Mouse (Mus musculus) hematopoietic stem cell, adult 5-6 weeks (primary cell): ENCODE results near the gene Tgfbr3. TPM values are rescaled to one million over a fixed set of nuclear protein-coding genes. Genes with fewer than 3 reads are reported as not detected.

ENCODE experiments used
- ATAC-seq, 2 experiments: fragments of 125-278 bp in 1 of 2; replicated peaks in 1 of 2; 2 replicates each; pipeline ENCODE4 v1.8.0; 2016 to 2017; ENCODE audit warnings: inconsistent platforms in 2 of 2, mild to moderate bottlenecking in 2 of 2, moderate number of reproducible peaks in 2 of 2, low read depth in 1 of 2, moderate TSS enrichment in 1 of 2; ENCODE audit not compliant: low FRiP score in 2 of 2, poor library complexity in 2 of 2, severe bottlenecking in 2 of 2, insufficient read depth in 1 of 2, low TSS enrichment in 1 of 2
- total RNA-seq: library from RNA; stranded (forward); fragments of 172-1452, 232-1000 nt; gene quantifications from 2 replicates; pipeline ENCODE4 v1.2.3, GENCODE M21; 2017

Gene Tgfbr3
- total RNA-seq, 1 experiment from 2014 or later, result 17.4 TPM

DNA sequence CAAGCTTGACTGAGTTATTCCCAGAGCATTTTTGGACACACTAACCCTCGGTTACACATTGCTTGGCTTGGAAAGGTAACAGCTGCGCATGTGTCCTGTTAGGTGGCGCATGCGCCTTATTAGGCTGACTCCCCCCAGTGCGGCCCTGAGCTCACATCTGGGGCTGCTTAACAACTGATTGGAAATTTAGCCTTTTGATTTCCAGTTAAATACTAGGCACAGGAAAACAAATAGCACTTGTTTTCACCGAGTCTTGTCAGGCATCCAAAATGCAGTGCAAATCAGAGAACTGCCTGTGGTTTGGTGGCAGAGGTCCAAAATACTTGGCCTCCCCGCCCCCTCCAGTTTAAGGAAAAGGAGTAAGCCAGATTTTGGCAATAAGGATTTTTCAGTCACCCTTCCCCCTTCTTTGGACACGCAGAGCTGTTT lies 121.5 kb downstream of the Tgfbr3 start:
- ATAC-seq, result no peak

DNA sequence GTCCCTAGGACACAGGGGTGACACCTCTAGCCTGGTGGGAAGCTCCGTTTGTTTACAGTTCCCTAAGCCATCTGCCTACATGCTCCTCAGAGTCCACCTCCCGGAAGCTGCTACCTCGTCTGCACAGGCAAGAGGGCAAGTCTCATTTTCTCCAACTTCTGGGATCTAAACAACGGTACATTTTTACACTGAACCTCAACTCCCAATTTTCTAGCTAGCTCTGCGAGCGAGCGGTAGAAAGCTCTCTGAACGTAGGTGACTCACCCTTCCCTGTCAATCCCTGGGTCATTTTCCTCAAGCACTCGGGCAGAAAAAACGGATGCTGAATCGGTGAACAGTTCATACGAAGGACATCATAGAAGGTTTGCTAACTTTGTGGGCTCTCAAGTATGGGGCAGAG lies 122.1 kb downstream of the Tgfbr3 start:
- no peak for ATAC-seq

GRCm38 (mm10) chr5:107166659-107167370 lies 122.6 kb downstream of the Tgfbr3 start:
- ATAC-seq, result no peak

GRCm38 (mm10) chr5:107165734-107166133 lies 123.7 kb downstream of the Tgfbr3 start:
- no peak for ATAC-seq

GRCm38 (mm10) chr5:107165271-107165670 lies 124.2 kb downstream of the Tgfbr3 start:
- ATAC-seq, result no peak

- no peak for ATAC-seq
Observed at GRCm38 (mm10) chr5:107164856-107165255, 124.6 kb downstream of the Tgfbr3 start.

- ATAC-seq, result no peak
Observed at GRCm38 (mm10) chr5:107164146-107164545, 125.3 kb downstream of the Tgfbr3 start.

- ATAC-seq, result no peak
Observed at GRCm38 (mm10) chr5:107163336-107163735, 126.1 kb downstream of the Tgfbr3 start.

GRCm38 (mm10) chr5:107162812-107163211 lies 126.6 kb downstream of the Tgfbr3 start:
- ATAC-seq, result no peak

GRCm38 (mm10) chr5:107162319-107162718 lies 127.1 kb downstream of the Tgfbr3 start:
- ATAC-seq, result no peak

DNA sequence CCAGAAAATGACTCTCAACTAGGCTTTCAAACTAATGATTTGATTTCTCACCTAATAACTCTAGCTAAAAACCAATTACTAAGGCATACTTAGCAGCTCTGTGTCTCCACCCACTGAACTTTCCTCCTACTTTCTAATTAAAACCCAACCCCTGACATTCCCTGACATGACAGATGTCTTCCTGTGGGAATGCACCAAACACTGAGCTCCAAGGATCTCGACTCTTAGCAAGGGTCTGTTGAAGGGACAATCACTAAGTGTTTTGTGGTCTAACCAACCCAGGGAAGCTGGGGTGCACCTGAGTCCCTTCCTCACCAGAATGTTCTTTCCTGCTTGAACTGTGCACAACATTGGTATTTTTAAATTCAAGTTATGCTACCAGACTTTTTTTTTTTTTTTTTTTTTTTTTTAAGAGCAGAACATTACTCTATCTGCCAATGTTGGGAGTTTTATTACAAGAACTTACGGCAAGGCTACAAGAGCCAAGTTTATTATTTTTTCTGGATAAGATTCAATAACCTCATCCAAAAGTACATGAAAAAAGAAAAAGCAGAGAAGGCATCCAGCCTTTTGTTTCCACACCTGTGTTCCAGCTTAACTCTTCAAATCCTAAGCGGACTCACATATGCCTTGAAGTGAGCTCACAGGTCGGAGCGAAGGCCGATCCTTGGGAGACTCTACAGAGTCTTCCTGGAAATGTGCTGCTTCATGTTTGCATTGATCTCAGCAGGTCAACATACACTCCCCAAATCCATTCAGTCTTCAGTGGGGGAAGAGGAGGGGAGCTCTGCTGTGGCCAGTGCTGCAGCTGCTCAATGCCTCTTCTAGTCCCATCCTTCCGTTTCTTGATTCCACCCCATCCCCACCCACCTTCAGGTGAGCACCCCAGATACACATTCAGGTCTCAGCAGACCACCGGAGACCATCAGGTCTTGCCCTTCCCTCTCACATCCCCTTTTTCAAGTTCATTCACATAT lies 129.2 kb downstream of the Tgfbr3 start:
- no peak for ATAC-seq

GRCm38 (mm10) chr5:107158531-107159178 lies 130.8 kb downstream of the Tgfbr3 start:
- no peak for ATAC-seq

- no peak for ATAC-seq
Observed at GRCm38 (mm10) chr5:107157384-107157783, 132.0 kb downstream of the Tgfbr3 start.

DNA sequence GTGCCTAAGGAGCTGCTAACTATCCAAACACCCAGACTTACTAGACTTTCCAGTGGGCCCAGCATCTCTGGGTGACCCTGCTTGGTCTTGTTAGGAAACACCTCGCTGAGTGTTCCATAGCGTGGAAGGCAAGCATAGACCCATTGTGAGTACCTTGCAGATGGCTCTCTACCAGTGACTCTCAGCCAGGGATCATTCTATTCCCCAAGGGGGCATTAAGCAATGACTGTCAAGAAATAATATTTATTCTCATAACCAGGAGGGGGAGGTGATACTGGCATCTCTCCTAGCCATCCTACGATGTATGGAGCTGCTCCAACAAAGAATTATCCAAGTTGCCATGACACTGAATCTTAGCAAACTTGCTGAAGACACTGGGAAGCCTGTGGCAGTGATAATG lies 133.3 kb downstream of the Tgfbr3 start:
- ATAC-seq, result no peak

- ATAC-seq, result no peak
Observed at GRCm38 (mm10) chr5:107152989-107153388, 136.4 kb downstream of the Tgfbr3 start.

DNA sequence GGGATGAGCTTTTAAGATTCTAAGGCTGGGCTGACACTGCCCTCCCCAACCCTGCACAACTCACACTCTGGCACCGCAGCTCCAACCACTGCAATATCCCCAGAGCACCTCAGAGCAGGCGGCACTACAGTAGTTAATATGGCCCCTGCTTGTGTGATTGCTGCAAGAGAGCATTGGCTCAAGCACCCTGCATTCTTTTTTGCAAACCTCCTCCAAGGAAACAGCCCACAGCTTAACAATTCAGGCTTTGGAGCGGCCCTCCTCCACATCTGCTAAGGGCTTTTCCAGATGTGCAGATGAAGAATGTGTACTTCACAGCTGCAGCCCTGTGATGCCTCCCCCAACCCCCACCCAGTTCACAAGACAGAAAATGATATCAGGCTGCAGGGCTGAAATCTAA lies 138.1 kb downstream of the Tgfbr3 start:
- ATAC-seq, result no peak

DNA sequence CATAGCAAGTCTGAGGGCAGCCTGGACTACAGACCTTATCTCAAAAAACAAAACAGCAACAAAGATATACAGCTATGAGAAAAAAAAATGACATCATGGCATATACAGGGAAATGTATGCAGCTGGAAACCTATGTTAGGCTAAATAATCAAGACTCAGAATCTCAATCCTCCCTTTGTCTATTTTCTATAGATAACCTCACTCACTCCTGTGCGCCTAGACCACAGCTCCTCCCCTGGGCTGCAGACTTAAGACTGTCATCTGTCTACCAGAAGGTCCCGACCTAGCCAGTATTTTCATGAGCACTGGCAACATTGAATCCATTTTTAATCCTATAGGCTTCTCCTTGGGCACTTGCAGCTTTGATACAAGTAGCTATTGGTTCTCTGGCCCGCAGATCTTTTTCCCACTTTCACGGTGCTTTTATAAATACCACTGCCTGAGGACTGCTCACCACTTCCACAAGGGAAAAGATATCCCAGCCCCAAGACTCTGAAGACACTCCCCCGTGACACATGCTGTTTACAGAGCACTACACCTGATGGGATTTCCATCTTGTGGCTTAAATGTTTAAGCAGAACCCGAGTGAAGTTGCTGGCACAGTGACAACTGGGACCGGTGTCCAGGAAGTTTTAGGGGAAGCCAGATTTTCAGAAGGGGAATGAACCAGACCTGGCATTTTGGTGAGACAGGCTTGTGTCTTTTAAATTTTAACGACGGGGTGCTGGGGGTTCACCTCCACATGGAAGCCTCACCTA lies 138.7 kb downstream of the Tgfbr3 start:
- no peak for ATAC-seq
